Mouse (Mus musculus) leukemia stem cell, adult 10-12 weeks (primary cell): ENCODE measurements around the gene Reg1. TPM values are rescaled to one million over a fixed set of nuclear protein-coding genes. Genes with fewer than 3 reads are reported as not detected.

Experiments used
- polyA plus RNA-seq: library from polyadenylated mRNA; stranded (reverse); fragments of >175 nt; gene quantifications from 2 replicates; pipeline ENCODE4 v1.2.3, GENCODE M21; 2012; ENCODE audit warnings: low replicate concordance

Reg1 gene
- not detected in 2 replicates for polyA plus RNA-seq

DNA sequence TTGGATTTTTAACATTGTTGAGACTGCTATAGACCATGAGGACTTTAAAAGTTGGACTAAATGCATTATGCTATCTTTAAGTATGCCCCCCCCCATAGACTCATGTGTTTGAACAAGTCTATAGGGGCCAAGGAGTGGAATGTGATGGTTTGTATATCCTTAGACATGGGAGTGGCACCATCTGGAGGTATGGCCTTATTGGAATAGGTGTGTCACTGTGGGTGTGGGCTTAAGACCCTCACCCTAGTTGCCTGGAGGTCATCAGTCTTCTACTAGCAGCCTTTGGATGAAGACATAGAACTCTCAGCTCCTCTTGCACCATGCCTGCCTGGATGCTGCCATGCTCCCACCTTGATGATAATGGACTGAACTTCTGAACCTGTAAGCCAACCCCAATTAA lies at the start of gene Reg1:
TSS of gene Reg1 (plus strand) at position 301 of the 400 bp plus-strand sequence.

GRCm38 (mm10) chr6:78378765-78379164 lies 43.7 kb upstream of the Reg1 start, which contains the start of gene Reg3d:
TSS of gene Reg3d (minus strand) at chr6:78378865.

GRCm38 (mm10) chr6:78380409-78380808 lies 42.1 kb upstream of the Reg1 start, which contains the start of gene Reg3a:
TSS of gene Reg3a (plus strand) at chr6:78380709.

GRCm38 (mm10) chr6:78395323-78395722 lies 27.2 kb upstream of the Reg1 start, which contains the start of gene Reg2:
TSS of gene Reg2 (plus strand) at chr6:78395623.

GRCm38 (mm10) chr6:78468772-78469171 lies 46.3 kb downstream of the Reg1 start, which contains the start of gene Reg3g:
TSS of gene Reg3g (minus strand) at chr6:78468872.

Other genes starting within 250 kb of the Reg1 start
- not detected in 2 replicates for gene Reg3b, start 52.1 kb upstream of the Reg1 start, polyA plus RNA-seq
- not detected in 2 replicates for gene Reg3d, start 43.8 kb upstream of the Reg1 start, polyA plus RNA-seq
- gene Reg3a, start 42.0 kb upstream of the Reg1 start, polyA plus RNA-seq: not detected in 2 replicates
- gene Reg2, start 27.1 kb upstream of the Reg1 start, polyA plus RNA-seq: not detected in 2 replicates
- not detected in 2 replicates for gene Reg3g, start 46.2 kb downstream of the Reg1 start, polyA plus RNA-seq